Mouse (Mus musculus) ES-Bruce4 (cell line): ENCODE results near the gene Gm9844. TPM values are rescaled to one million over a fixed set of nuclear protein-coding genes. Genes with fewer than 3 reads are reported as not detected.
A peak's percentile ranks its signal among the peaks of the same experiment; 100 is the strongest.
"Not testable (repeated sequence)": the region's sequence is repeated elsewhere in the genome, so short reads cannot be mapped to it uniquely, and the experiment has no call there.

Experiments used
- H3K27ac ChIP-seq: 2 replicates; pipeline ENCODE4 v1.5.1; 2012; ENCODE audit warnings: low read length, inconsistent platforms; ENCODE audit not compliant: insufficient read depth
- H3K27me3 ChIP-seq: 2 replicates; pipeline ENCODE4 v1.6.1; 2012; ENCODE audit warnings: mild to moderate bottlenecking, low read length, inconsistent platforms; ENCODE audit not compliant: control insufficient read depth, poor library complexity, insufficient read depth, severe bottlenecking
- H3K36me3 ChIP-seq: 2 replicates; pipeline ENCODE4 v1.6.1; 2012; ENCODE audit warnings: inconsistent platforms, mild to moderate bottlenecking, low read length, moderate library complexity; ENCODE audit not compliant: control insufficient read depth, poor library complexity, insufficient read depth, severe bottlenecking
- H3K4me1 ChIP-seq: one replicate; pipeline ENCODE4 v1.8.1; 2011; ENCODE audit warnings: low read length; ENCODE audit not compliant: control insufficient read depth, insufficient read depth
- H3K4me3 ChIP-seq: 2 replicates; pipeline ENCODE4 v1.5.1; 2011; ENCODE audit warnings: low read depth, mild to moderate bottlenecking, low read length
- H3K9ac ChIP-seq: 2 replicates; pipeline ENCODE4 v1.6.1; 2012; ENCODE audit warnings: low read depth, mild to moderate bottlenecking, inconsistent platforms; ENCODE audit not compliant: poor library complexity, severe bottlenecking
- H3K9me3 ChIP-seq: replicated peaks from 2 replicates; pipeline ENCODE4 v1.6.1; 2012; ENCODE audit warnings: mild to moderate bottlenecking, low read length, inconsistent platforms; ENCODE audit not compliant: control insufficient read depth, poor library complexity, insufficient read depth, severe bottlenecking
- CTCF ChIP-seq: IDR thresholded peaks from one replicate; pipeline ENCODE4 v1.8.1; 2011; ENCODE audit warnings: low read depth, low read length
- EP300 ChIP-seq: IDR thresholded peaks from 2 replicates; pipeline ENCODE4 v1.6.1; 2011; ENCODE audit warnings: low read depth, low read length; ENCODE audit not compliant: insufficient read depth
- POLR2A ChIP-seq: IDR thresholded peaks from one replicate; pipeline ENCODE4 v1.8.1; 2011; ENCODE audit warnings: low read length; ENCODE audit not compliant: insufficient read depth
- polyA plus RNA-seq: library from polyadenylated mRNA; stranded (reverse); fragments of >200 nt; gene quantifications from 2 replicates; pipeline ENCODE4 v1.2.4, GENCODE M21; 2011; ENCODE audit warnings: low read depth; ENCODE audit not compliant: missing spikeins, insufficient read depth, insufficient read length

The Gm9844 gene
- polyA plus RNA-seq = 21.9 and 24.9 TPM in 2 replicates

DNA sequence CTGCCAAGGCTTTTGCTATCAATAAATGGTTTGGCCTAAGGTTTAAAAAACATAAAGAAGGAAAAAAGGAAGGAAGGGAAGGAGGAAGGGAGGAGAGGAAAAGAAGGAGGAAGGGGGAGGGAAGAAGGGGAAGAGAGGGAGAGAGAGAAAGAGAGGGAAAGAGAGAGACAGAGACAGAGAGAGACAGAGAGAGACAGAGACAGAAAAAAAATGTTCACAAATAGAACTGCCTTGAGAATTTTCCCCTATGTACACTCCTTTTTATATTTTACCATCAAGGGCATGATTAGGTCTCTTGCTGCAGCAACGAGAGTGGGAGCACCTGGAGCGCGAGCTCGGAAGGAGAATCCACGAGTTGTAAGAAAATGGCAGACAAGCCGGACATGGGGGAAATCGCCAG, at the start of gene Gm9844:
TSS of gene Gm9844 (plus strand) at position 301 of the 400 bp plus-strand sequence.
- Histone ChIP-seq H3K27ac (no peak within 1 kb of the TSS), H3K27me3 (no peaks in the 10 kb centered on the region), H3K36me3 (no peaks in the 10 kb centered on the region), H3K4me3 (no peak within 1 kb of the TSS), H3K4me1 (peaks cover 2% of the 10 kb centered on the region), H3K9ac (no peak within 1 kb of the TSS), H3K9me3 (no peaks in the 10 kb centered on the region)
- no peak for TF ChIP-seq EP300

- peaks cover 3% of the 10 kb centered on the region for H3K4me1 ChIP-seq
- H3K27me3 ChIP-seq = no peaks in the 10 kb centered on the region
- TF ChIP-seq EP300 = 0 out of 2 replicates have a peak, but pooled peaks have one; percentile 16
- TF ChIP-seq CTCF = peak; percentile 91
- TF ChIP-seq POLR2A = no peak
- no peaks in the 10 kb centered on the region for H3K9me3 ChIP-seq
- H3K4me3 ChIP-seq = no peak overlapping the region
- no peak overlapping the region for H3K9ac ChIP-seq
- H3K36me3 ChIP-seq = no peaks in the 10 kb centered on the region
- H3K27ac ChIP-seq = no peak overlapping the region
These were observed 44.5 kb upstream of the Gm9844 start for GRCm38 (mm10) chr7:24817502-24817901.

- Histone ChIP-seq H3K36me3 (no peaks in the 10 kb centered on the region), H3K9ac (no peak overlapping the region), H3K9me3 (no peaks in the 10 kb centered on the region), H3K27me3 (no peaks in the 10 kb centered on the region), H3K4me3 (no peak overlapping the region), H3K27ac (no peak overlapping the region), H3K4me1 (no peaks in the 10 kb centered on the region)
- TF ChIP-seq EP300 = no peak
- TF ChIP-seq CTCF = no peak
- no peak for TF ChIP-seq POLR2A
These were observed 37.6 kb upstream of the Gm9844 start for GRCm38 (mm10) chr7:24824452-24824851.

DNA sequence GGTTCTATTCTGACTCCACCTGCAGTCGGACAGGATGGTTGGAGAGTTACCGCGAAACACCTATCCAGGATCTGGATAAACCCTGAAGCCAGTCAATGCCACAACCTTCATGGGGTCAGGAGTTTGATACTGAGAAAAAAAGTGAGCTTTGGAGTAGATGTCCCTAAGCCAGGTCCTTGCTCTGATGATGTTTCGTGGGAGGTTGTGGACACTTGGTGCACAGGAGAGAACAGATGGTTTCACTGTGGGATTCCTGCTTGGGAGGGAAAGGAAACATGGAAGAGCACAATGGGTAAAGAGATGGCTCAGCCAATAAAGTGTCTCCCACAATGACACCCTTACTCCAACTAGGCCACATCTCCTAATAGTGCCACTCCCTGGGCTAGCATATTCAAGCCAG, 34.8 kb upstream of the Gm9844 start:
- Histone ChIP-seq H3K27me3 (no peaks in the 10 kb centered on the region), H3K27ac (no peak overlapping the region)
- TF ChIP-seq EP300 (no peak), POLR2A (no peak), CTCF (no peak)

GRCm38 (mm10) chr7:24838732-24839409, 23.1 kb upstream of the Gm9844 start:
- H3K9me3 ChIP-seq = not testable (repeated sequence)

More for the DNA sequence above, 34.8 kb upstream of the Gm9844 start:
- peaks cover 5% of the 10 kb centered on the region; the same call in 1 of the 2 replicates for H3K9me3 ChIP-seq
- no peak overlapping the region for H3K4me3 ChIP-seq
- no peaks in the 10 kb centered on the region for H3K36me3 ChIP-seq
- no peaks in the 10 kb centered on the region for H3K4me1 ChIP-seq
- H3K9ac ChIP-seq = no peak overlapping the region

DNA sequence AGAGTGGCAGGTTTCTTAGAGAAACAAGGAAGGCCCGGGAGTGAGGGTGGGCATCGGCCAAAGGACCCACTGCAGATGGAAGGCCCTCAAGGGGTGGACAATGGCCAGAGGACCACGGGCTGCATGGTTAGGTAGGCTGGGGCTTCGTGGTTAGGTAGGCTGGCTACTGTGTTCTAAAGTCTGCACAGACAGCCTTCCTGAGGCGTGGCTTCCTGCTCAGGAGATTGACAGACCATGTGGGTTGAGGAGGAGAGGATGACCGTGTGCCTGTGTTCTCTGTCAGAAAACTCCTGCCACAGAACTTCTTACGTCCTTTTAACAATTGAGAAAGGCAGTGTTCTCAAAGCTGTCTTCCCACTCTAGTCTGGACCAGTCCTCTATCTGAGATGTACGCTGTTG, 22.6 kb upstream of the Gm9844 start:
- H3K27me3 ChIP-seq = no peaks in the 10 kb centered on the region
- H3K36me3 ChIP-seq = no peaks in the 10 kb centered on the region
- no peak overlapping the region for H3K27ac ChIP-seq
- no peaks in the 10 kb centered on the region for H3K9me3 ChIP-seq
- TF ChIP-seq CTCF = no peak
- no peak for TF ChIP-seq EP300
- no peak for TF ChIP-seq POLR2A
- H3K4me3 ChIP-seq = no peak overlapping the region
- no peak overlapping the region for H3K9ac ChIP-seq
- peaks cover 2% of the 10 kb centered on the region for H3K4me1 ChIP-seq

More at GRCm38 (mm10) chr7:24838732-24839409, 23.1 kb upstream of the Gm9844 start:
- H3K27me3 ChIP-seq, H3K4me3 ChIP-seq, H3K27ac ChIP-seq, H3K4me1 ChIP-seq, H3K36me3 ChIP-seq, H3K9ac ChIP-seq: not testable (repeated sequence)
